Mouse (Mus musculus) retina, adult 2 months (tissue): ENCODE measurements around the gene Clcn2.
"Not testable (repeated sequence)": the region's sequence is repeated elsewhere in the genome, so short reads cannot be mapped to it uniquely, and the experiment has no call there.

ENCODE experiments used
- DNase-seq: peaks from one replicate; pipeline ENCODE4 v3.0.0-alpha.2; 2012; ENCODE audit warnings: low read depth, low spot score

Gene Clcn2

GRCm38 (mm10) chr16:20701729-20702521, 15.6 kb downstream of the Clcn2 start:
- no peak for DNase-seq

- DNase-seq: no peak
These were observed 16.2 kb downstream of the Clcn2 start for GRCm38 (mm10) chr16:20701316-20701715.

GRCm38 (mm10) chr16:20700036-20700435, 17.5 kb downstream of the Clcn2 start:
- DNase-seq: no peak

GRCm38 (mm10) chr16:20699266-20699665, 18.3 kb downstream of the Clcn2 start:
- no peak for DNase-seq

- no peak for DNase-seq
These were observed 21.8 kb downstream of the Clcn2 start for GRCm38 (mm10) chr16:20695622-20696323.

- DNase-seq: no peak
These were observed 22.8 kb downstream of the Clcn2 start for GRCm38 (mm10) chr16:20694781-20695180.

GRCm38 (mm10) chr16:20693111-20693701, 24.3 kb downstream of the Clcn2 start, which contains the start of gene Fam131a:
TSS of gene Fam131a (plus strand) at chr16:20693241.
- DNase-seq: no peak

GRCm38 (mm10) chr16:20692241-20692965, 25.1 kb downstream of the Clcn2 start:
- no peak for DNase-seq

GRCm38 (mm10) chr16:20691617-20692016, 25.9 kb downstream of the Clcn2 start:
- no peak for DNase-seq

GRCm38 (mm10) chr16:20690774-20691173, 26.8 kb downstream of the Clcn2 start:
- DNase-seq: no peak

- DNase-seq: no peak
These were observed 39.4 kb downstream of the Clcn2 start for GRCm38 (mm10) chr16:20677974-20678675.

GRCm38 (mm10) chr16:20677380-20677779, 40.2 kb downstream of the Clcn2 start:
- no peak for DNase-seq

GRCm38 (mm10) chr16:20676702-20677101, 40.8 kb downstream of the Clcn2 start:
- DNase-seq: no peak

GRCm38 (mm10) chr16:20675213-20675612, 42.3 kb downstream of the Clcn2 start:
- DNase-seq: no peak

- DNase-seq: no peak
These were observed 43.7 kb downstream of the Clcn2 start for GRCm38 (mm10) chr16:20673706-20674303.

- DNase-seq: no peak
These were observed 44.4 kb downstream of the Clcn2 start for GRCm38 (mm10) chr16:20672965-20673705.

- DNase-seq: peak; percentile 79
These were observed 45.0 kb downstream of the Clcn2 start for GRCm38 (mm10) chr16:20672500-20672902.

- no peak for DNase-seq
These were observed 45.7 kb downstream of the Clcn2 start for GRCm38 (mm10) chr16:20671886-20672285.

GRCm38 (mm10) chr16:20670291-20670690, 47.3 kb downstream of the Clcn2 start:
- DNase-seq: no peak

GRCm38 (mm10) chr16:20668013-20668412, 49.5 kb downstream of the Clcn2 start, which contains the start of gene Eif4g1:
TSS of gene Eif4g1 (plus strand) at chr16:20668313.
- DNase-seq: not testable (repeated sequence)
